Mouse (Mus musculus) urinary bladder, adult 2 months (tissue): ENCODE data around the gene Akap1. TPM values are rescaled to one million over a fixed set of nuclear protein-coding genes. Genes with fewer than 3 reads are reported as not detected.

ENCODE experiments used
- DNase-seq: peaks from one replicate; pipeline ENCODE4 v3.0.0; 2022; ENCODE audit warnings: low spot score
- polyA plus RNA-seq: library from polyadenylated mRNA; depleted of rRNA; stranded (reverse); fragments of >200 nt; gene quantifications from 2 replicates; pipeline ENCODE4 v1.2.3, GENCODE M21; 2012

Gene Akap1
- polyA plus RNA-seq, 1 experiment: 46.1 TPM

DNA sequence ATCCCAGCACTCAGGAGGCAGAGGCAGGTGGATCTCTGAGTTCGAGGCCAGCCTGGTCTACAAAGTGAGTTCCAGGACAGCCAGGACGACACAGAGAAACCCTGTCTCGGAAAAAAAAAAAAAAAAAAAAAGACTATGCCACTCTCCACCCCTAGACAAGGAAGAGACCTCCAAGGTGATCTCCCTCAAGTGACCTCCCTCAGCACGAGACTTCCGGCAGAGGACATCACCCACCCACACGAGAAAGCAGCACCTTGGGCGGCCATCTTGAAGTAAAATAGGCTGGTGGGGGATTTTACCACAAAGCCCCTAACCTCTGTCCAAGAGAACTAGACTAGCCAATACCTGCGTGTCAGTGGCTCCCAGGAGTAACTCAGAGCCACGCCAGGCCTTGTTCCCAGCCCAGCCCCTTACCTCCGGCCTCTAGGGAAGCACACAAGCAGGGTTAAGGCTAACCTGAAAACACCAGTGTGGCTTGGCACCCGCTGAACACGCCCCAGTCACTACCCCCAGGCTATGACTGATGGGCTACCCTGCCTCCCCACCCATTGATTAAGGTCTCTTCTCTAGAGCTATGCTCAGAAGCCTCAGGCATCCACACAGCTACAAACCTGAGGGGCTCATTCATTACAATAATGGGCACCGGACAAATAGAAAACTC lies 21.9 kb downstream of the Akap1 start:
- DNase-seq: no peak

DNA sequence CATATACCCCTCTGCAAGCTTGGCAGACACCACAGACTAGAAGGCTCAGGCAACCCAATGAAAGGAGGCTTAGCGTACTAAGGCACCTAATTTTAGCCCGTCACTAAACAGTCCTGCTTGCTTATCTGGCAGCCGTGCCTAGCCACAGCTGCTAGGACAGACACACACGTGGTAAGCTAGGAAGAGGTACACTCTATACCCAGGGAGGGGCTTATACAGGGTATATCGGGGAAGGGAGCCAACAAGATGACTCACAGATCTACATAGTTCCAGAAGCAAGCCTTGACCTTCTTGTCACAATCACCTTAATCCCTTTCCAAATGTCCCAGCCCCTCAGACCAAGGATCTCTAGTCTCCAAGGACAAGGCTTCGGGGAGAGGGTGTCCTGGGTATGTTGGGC lies 23.0 kb downstream of the Akap1 start:
- DNase-seq: no peak

DNA sequence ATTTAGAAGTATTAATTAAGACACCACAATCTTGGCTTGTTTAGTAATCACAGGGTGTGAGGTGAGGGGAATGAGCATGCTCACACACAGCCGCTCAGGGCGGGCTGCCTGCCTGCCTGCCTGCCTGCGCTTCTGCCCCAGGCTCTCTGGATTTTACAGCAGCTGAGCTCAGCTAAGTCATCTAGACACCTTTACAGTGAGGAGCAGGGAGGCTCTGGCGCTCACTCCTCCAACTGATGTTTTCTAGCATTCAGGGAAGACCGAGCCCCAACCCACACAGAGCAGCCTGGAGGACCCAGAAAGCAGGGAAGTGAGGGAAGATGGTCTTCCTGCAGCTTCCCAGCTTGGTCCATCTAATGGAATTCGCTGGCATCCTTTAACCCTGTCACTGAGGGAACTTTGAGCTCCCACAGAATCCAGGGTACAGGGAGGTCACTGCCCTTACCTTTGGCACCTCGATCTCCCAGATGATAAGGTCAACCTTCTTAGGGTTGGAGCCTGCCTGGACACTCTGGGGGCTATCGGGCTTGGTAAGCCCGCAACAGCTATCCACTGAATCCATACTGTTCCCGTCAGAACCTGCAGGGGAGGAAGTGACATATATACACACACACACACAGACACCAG lies 23.5 kb downstream of the Akap1 start:
- no peak for DNase-seq

DNA sequence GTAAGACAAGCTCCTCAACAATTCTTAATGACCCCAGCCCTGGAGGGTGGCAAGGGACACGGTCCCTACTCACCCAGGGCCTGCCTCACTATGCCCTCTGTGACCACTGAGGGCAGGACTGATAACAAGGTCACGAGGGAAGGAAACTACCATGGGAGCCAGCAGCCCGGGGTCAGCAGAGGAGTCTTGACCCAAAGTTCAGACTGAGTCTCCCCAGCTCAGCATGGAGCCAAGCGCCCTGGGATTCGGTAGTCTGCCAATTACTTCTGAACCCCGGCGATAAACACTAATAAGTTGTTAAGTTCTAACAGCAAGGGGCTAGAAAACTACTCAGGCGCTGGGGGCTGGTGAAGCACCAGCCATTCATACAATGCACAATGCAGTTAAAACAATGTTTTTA lies 24.1 kb downstream of the Akap1 start:
- no peak for DNase-seq

DNA sequence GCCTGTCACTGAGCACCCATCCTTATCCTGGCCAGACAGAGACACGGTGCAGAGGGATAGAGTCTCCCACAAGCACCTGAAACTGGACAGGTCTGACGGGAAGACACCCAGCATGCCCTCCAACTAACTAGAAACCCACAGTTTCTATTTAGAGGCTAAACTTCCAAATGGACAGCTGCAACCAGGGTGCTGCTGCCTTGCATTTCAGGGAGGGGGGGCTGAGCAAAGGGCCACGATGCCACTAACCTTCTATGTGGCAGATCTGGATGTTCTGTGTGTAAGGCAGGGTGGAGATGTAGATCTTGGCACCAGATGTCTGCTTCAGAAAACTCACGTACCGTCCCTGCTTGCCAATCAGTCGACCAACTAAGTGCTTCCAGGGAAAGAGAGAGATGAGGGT lies 25.0 kb downstream of the Akap1 start:
- no peak for DNase-seq

DNA sequence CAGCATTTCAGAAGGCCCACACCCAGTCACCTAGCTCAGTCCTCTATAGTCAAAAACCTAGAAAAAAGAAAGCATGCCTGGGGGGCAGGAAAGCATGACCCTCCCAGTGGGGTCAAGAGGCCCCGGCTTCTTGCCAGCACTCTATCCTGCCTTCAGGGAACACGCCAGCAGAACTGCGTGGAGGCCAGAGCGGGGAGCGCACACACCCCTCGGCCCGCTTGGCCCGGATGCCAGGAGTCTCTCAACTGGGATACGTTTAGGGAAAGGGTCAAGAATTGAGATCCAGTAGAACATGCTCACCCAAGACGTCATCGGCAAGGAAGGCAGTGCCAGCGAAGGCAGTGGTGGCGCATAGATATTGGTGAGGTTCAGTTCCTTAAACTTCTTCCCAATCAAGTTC lies 25.8 kb downstream of the Akap1 start:
- DNase-seq: no peak

DNA sequence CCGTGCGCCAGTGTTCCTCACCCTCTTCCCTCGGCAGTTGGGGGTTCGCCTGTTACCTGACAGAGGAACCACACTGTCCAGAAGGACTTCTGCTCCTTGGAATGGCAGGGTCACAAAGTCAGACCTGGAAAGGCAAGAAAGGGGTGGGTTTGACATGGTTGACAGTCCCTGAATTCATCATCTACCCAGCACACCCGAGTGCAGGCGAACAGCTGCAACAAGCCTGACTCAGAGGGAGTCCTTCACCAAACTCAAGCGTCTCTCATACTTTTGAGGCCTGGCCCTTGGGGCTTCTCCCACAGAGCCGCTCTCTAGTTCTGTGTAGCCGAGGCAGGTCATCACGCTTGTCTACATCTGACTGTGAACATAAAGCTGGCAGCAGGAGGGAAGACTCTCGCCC lies 29.8 kb downstream of the Akap1 start:
- DNase-seq: no peak

DNA sequence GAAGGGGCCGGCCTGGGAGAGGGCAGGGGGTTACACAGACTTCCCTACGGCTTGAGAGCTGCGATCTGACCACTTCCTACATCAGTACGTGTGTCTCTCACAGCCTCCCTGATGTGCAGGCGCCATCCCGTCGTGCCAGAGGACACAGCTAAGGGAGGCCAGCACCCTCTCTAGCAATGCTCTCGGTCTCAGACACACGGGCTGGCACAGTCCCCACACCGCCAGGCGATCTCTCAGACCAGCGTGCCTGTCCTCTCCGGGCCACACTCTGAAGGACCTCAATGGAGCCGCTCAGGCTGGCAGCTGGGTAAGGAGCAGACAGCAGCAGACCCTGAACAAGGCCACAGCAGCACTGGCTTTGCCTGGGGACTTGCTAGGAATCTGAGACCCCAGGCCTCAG lies 30.3 kb downstream of the Akap1 start:
- DNase-seq: no peak

DNA sequence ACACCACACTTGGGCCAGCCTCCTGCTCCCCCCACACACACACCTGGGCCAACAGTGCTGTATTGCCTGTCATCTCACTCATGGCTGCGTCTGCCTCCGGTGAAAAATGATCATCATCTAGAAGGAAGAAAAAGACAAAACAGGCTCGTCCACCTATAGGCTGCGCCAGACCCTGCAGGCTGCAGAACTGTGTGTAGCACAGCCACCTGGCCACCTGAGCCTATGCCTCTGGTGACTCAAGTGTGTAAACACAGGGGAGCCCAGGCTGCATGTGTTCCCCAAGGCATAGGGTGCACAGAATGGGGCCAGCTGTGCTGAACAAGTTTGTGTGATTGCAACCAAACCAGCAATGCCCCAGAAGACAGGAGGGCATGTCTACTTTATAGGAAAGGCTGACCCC lies 31.3 kb downstream of the Akap1 start:
- DNase-seq: no peak

DNA sequence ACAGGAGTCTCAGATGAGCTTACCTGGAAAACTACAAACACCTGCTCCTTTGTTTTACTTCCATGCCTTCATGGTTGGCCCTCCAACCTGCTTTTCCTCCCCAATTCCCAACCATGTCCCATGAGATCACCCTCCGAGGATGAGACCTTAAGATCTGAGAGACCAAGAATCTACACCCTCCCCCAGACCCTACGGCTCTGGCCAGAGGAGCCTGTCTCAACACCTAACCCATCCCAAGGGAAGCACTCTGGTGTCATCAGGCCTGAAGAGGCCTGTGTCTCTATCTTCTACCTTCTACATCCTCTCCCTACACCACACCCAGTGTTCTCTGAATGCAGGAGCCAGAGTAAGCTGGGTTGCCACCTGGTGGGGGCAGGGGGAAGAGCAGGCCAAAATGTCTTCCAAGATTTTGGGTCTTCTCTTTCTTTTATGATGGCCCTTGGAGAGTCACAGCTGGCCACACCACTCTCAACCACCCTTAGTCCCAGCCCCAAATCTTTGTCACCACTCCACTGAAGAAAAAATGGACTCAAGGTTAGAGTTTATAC lies 34.1 kb downstream of the Akap1 start:
- no peak for DNase-seq

DNA sequence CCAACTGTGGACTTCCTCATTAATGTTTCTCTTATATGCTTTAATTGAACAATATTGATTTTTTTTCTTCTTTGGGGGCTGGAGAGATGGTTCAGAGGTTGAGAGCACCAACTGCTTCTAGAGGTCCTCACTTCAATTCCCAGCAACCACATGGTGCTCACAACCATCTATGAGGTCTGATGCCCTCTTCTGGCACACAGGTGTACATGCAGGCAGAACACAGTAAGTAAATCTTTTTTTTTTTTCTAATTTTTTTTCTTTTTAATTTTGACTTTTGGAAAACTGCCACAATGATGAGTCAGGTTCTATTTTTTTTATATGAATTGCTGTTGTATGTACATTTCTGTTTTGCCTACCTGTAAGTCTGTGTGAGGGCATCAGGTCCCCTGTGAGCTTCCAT lies 35.9 kb downstream of the Akap1 start:
- DNase-seq: no peak

DNA sequence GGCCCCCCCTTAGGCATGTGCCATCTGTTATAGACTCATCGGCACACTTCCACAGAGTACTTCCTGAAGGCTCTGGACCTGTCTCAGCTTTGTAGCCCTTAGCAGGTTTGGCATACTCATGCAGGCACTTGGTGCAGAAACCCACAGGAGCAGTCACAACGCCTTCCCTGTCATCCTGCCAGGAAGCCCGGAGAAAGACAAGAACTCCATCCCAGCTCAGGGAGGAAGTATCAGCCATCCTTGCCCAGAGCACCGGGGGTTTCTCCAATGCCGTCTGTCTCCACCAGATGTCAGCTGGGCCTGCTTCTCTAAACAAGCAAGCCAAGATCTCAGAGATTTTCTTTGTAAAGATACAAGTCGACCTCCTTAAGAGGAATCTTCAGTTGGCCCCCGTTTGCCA lies 38.5 kb downstream of the Akap1 start:
- DNase-seq: no peak

DNA sequence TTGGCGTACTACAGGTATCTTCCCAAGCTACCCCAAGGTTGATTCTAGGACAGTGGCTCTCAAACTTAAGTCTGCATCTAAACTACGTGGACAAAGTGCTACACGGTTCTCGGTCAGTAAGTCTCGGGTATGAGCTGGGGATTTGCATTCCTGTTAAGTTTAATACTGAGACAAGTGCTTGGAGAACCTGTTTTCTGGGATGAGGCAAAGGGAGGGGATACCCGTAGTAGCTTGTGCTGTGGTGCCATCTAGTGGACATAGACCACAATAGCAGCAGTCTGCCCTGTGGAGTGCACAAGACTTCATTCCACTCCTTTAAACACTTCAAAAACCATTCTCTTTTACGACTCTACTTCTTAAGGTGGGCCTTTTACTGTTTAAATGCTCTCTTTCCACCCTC lies 41.4 kb downstream of the Akap1 start:
- DNase-seq: no peak

DNA sequence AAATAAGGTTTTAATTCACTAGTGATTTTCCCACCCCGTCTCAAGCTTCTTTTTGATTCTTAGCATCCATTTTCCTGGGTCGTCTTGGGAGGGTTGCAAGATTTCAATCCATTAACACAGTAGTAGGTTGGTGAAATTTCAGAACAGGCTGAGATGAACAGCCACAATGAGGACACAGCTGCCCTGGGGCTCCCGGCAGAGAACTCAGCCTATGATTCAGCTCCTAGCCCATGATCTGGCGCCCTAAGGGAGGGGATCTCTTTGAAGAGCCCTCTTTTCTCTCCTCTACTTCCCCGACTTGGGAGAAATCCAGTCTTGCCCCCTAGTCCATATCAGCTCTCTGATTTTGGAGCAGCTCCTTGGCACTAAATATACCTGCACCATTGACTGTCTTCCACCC lies 41.9 kb downstream of the Akap1 start:
- no peak for DNase-seq

DNA sequence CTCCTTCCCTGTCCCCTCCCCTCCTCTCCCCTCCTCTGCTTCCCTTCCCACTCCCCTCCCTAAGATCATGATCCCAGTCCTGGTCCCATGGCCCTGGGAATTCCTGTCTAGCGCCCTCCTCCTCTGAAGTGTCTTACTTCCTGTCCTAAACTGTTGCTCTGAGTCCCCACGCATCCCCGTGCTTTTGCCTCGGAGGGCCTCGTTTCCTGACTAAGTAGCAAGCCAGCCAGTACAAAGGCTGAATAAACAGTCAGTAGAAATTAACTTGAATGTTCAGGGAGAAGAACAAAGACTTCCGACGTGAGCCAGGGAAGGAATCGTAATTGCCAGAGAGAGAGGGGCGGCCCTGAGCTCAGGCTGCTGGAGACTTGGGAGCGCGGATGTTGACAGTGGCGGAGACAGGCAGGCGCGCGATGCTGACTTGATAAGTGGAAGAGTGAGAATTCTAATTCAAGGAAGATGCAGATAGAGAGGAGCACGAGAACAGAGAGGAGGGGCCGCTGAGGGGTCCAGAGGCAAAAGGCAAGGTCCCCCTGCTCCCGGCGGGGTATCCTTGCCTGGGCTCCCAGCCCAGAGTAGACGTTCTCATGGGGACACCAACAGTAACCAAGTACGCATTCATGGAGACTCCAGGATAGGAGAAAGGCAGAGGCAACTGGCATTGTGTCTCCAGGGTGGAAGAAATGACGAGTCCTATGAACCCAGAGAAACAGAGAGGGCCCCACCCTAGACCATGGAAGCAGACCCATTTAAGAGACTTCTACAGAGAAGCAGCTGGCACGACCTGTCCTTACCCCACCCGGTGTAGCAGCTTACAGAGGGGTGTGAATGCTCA lies 43.4 kb downstream of the Akap1 start:
- DNase-seq: no peak

DNA sequence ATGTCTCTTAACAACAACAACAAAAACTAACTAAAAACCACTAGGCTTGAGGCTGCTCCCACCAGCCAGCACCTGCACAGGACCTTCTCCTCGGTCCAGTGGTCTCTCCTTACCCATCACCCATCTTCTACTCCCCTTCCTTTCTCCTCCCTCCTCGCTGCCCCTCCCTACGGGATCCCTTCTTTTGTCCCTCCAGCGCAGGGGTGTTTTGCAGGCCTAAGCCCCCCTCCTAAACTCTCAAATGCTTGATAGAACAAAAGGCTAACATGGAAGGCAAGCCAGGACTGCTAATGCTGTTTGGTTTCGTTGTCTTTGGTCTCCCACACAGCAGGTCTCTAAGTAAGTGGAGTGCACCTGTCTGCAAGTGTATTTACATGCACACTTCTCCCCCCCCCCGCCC lies 44.1 kb downstream of the Akap1 start:
- DNase-seq: no peak

DNA sequence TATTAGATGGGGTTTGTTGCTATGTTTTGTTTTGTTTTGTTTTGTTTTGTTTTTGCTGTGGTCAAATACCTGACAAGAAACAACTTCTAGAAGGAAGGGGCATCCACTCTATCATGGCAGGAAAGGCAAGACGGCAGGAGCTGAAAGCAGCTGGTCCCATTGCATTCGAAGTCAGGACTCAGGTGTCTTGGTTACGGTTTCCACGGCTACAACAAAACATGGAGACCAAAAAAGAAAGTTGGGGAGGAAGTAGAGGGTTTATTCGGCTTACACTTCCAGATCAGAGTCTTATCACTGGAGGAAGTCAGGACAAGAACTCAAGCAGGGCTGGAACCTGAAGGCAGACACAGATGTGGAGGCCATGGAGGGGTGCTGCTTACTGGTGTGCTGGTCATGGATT lies 47.3 kb downstream of the Akap1 start:
- DNase-seq: no peak

DNA sequence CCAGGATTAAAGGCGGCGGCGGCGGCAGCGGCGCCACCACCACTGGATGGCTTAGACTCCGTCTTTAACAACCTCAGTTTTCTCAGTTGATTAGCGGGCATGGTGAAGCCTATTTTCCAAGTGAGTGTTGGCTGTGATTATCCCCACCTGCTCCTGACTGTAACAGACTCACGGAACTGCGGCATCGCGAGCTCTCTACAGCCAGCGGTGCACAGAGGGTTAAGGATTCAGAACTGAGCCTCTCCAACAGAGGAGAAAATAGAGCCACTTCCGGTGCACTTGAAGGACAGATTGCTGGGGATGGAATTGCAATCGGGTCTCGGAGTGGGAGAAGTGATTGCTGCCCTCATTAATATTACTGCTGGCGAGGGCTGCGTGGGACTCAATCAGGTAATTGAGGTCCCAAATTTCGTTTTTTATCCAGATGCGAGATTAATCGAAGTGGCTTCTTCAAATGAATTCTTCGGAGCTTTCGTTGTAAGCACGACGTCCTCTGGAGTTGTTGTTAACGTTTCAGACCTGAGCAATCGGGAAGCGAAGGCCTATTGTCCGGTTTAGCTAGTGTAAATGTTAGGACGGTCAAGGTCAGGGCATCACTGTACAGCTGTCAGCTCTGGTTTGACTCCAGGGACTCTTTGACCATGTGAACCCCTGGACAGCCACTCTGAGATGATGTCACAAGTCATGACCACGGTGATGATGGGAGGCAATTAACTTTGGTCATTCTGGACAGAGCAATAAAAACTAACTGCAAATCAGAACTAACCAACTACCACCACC lies 61.0 kb downstream of the Akap1 start:
- DNase-seq: no peak

DNA sequence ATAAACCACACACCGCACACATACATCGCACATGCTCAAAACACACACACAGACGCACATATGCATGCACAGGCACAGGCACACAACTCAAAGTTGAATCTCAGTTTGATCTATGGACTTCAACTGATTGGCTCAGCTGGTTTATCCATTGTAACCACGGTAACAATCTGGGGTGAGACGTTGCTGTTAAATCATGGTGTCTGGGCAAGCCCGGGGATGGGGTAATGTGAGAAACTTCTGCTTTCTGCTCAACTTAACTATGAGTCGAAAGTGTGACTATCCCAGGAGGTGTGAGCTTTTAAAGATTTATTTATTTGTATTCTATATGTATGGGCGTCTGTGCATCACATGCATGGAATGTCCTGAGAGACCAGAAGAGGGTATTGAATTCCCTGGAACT lies 68.2 kb downstream of the Akap1 start:
- no peak for DNase-seq

DNA sequence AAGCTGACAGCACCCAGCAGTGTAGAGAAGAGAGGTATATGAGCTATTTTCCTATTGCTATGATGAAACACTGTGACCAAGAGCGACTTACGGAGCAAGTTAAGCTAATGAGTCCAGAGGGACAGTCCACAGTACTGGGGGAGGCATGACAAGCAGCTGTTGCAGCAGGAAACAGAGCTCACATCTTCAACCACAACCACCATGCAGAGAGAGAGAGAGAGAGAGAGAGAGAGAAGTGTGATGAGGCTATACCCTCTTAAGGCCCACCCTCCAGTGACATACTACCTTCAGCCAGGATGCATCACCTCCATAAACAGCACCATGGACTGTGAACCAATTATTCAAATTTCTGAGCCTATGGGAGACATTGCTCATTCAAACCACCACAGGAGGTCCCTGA lies 74.5 kb downstream of the Akap1 start:
- no peak for DNase-seq

DNA sequence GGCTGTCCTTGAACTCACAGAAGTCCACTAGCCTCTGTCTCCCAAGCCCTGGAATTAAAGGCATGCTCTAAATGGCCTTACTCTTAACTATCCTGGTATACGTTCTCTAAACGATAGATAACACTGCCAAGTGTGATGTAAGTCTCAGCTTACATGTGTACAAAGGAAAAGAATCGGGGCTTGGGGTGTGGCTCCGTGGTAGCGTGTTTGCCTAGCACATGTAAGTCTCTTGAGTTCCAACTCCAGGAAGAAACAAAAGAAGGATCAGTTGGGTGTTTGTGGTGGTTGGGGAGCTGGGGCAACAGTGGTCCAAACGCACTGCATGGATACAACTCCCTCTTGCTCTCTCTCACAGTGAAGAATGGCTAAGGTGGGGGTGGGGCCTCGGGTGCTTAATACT lies 77.6 kb downstream of the Akap1 start:
- DNase-seq: no peak

DNA sequence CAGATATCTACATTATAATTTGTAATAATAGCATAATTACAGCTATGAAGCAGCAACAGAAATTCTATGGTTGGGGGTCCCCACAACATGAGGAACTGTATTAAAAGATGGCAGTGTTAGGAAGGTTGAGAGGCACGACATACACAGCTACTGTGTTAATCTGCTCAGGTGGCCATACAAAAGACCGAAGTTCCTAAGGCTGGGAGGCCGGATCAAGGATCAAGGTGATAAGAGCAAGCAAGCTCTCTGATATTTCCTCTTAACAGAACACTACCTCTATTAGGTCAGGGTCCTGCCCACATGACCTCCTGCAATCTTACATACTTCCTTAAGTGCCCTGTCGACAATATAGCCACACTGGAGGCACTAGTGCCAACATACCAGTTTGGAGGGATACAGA lies 80.9 kb downstream of the Akap1 start:
- DNase-seq: no peak
